Mouse (Mus musculus): ENCODE results near the gene Mtnr1b.

Mtnr1b gene

GRCm38 (mm10) chr9:15802413-15803027 lies 71.8 kb downstream of the Mtnr1b start:
- DNase-seq (ENCODE audit: low spot score in 2 of 2) = no peak

DNA sequence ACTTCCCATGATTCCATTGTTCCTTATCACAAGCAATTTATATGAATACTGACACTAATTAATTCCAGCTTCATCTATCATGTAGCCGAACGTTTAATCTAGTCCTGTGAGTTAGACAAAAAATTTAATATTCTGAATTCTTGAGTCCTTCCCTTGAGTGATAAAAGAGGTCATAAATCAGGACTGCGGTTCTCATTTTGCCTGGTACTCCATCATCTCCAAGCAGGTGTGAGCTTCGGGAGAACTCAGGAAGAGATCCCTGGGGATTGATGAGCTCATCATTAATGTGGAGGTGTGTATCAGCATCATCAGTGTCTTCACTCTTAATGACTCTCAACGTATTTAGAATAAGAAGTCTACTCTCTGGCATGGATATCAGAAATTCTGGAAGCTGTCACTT lies 74.0 kb downstream of the Mtnr1b start:
- DNase-seq (ENCODE audit: low spot score in 2 of 2) = no peak

DNA sequence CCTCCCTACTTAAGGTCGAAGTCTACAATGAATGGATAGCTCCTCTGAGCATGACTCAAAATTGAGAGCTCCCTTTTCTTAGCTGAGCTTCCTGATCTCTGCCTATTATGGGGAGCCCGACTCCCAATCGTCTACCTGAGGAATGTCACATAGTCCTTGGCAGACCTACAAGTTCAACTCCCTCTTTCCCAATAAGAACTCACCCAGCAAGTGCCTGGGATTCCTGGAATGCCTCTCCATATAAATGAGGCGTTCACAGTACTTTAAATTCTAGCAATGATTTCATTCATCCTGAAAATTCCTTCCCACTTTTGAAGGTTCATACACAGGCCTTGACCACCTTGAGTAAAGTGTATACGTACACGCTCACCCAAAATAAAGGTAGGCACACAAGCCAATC lies 79.9 kb downstream of the Mtnr1b start:
- no peak for DNase-seq (ENCODE audit: low spot score in 2 of 2)

DNA sequence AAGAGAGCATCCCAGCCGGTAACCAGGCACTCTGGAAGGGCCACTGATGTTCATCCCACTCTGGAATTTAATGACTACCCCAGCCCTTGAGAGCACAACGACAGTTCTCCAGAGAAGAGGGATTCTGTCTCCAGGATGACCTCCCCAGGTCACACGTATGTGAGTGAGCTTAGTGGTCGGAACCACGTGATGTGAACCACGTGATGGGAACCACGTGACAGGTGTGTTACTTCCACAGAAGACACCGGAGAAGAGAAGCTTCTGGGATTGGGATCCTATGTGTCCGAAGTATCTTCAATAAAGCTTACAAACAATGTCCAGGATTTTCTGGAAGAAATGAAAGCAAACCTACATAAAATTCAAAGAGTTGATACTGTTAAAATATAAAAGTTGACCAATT lies 82.3 kb downstream of the Mtnr1b start:
- DNase-seq (ENCODE audit: low spot score in 2 of 2) = no peak

DNA sequence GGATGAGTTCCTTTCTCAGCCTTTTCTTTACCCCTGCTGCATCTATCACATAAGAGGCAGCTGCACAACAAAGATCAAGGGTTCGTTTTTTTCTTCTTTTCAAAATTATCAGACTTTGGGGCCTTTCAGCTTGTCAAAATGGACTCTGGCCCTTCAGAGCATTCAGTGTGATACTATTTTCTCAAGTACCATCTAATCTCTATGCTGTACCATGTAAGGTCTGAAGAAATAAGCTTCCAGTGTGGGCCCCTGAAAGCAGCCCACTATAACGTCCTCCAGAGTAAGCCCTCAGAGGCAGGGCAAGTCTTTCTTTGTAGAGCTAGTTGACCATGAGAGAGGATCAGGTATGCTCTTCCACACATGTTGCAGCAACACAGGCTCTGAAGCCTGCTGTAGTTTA lies 87.7 kb downstream of the Mtnr1b start:
- DNase-seq (ENCODE audit: low spot score in 2 of 2) = no peak

- DNase-seq (ENCODE audit: low spot score in 2 of 2) = no peak
These were observed 88.2 kb downstream of the Mtnr1b start for GRCm38 (mm10) chr9:15786192-15786591.

DNA sequence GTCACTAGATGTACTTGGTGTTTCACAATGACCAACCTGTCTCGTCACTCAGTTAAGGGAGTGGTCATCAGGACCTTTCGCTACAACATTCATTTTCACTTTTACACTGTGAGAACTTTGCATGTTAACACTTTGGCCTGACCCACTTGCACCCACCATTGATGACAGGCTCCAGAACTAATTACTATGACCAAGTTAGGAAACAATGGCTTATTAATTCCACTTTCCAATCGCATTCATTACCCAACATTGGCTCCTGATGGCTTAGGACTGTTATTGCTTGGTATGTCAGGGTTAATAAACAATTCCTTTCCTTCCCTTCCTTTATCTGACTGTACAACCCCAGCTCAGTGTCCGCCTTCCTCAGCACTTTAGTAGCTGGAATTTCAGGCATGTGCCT lies 92.4 kb downstream of the Mtnr1b start:
- no peak for DNase-seq (ENCODE audit: low spot score in 2 of 2)

DNA sequence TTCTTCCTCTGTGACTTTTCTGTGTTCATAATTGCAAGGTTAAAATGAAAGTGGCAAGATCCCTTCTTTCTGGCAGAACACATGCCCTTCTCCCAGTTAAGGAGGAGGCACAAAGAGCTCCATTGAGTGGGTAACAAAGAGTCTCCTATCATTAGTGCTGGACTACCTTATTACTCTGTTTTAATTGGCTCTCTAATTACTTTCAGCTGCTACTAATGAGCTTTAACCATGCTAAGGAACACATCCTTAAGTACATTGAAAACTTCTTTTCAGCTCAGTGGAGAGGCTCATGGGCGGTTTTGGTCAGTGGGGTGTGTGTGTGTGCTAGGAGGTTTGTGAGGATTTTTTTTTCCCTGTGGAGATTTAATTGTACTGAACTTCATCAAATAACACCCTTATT lies 99.4 kb downstream of the Mtnr1b start:
- no peak for DNase-seq (ENCODE audit: low spot score in 2 of 2)

Measured in cerebellum, postnatal 4 days (tissue).